Mouse (Mus musculus): ENCODE measurements at regions not wholly inside any gene's neighbourhood (a gene's known extent, or its start where the extent isn't known, plus 50 kb on each side); places are given as distances from the start of the nearest gene placed in this dataset.

GRCm38 (mm10) chr4:31076236-31076635 is 887.7 kb upstream of the Map3k7 start:
- Histone ChIP-seq H3K27me3 (replicated peaks; ENCODE audit: insufficient read depth, low read length) (no peaks in the 10 kb centered on the region), H3K9me3 (ENCODE audit: low read length) (no peaks in the 10 kb centered on the region), H3K4me1 (ENCODE audit: insufficient read depth, low read depth, low read length) (no peaks in the 10 kb centered on the region), H3K4me3 (ENCODE audit: low read depth, low read length) (no peak overlapping the region), H3K4me2 (replicated peaks; ENCODE audit: low read depth, low read length) (no peak overlapping the region), H3K27ac (ENCODE audit: low read length) (no peak overlapping the region), H3K9ac (replicated peaks; ENCODE audit: low read depth) (no peak overlapping the region), H3K36me3 (ENCODE audit: insufficient read depth, low read length) (no peaks in the 10 kb centered on the region)
- TF ChIP-seq EP300 (IDR thresholded peaks at IDR 0.05) = no peak
- TF ChIP-seq CTCF (IDR thresholded peaks at IDR 0.05) = no peak
- 83% methylated on average over 3 of the region's 3 CpGs for WGBS
- ATAC-seq (no peak), DNase-seq (ENCODE audit: low spot score) (no peak)

DNA sequence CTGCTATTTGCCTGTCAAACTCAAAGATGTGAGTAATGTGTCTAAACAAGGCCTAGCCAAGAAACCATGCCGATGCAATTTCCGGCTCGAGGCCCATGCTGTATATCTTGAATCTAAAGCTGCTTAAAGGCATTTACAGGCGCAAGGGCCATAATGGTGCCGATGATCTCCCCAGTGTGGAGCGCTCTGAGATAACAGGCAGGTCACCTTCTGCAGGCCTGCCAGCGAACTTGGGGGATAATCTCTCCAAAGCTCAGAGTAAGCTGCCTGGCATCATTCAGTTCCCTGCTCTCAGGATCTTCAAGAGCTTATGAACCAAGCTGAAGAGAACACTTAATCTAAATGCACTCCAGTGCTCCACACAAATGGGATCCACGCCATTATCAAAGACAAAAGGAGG is 842.3 kb upstream of the Map3k7 start:
- no peak for ATAC-seq
- Histone ChIP-seq H3K36me3 (ENCODE audit: insufficient read depth, low read length) (no peaks in the 10 kb centered on the region), H3K9ac (replicated peaks; ENCODE audit: low read depth) (no peak overlapping the region), H3K27ac (ENCODE audit: low read length) (no peak overlapping the region), H3K9me3 (ENCODE audit: low read length) (no peaks in the 10 kb centered on the region), H3K4me3 (ENCODE audit: low read depth, low read length) (no peak overlapping the region), H3K4me1 (ENCODE audit: insufficient read depth, low read depth, low read length) (no peaks in the 10 kb centered on the region), H3K4me2 (replicated peaks; ENCODE audit: low read depth, low read length) (no peak overlapping the region), H3K27me3 (replicated peaks; ENCODE audit: insufficient read depth, low read length) (no peaks in the 10 kb centered on the region)
- DNase-seq (ENCODE audit: low spot score) = no peak
- 79% methylated on average over 8 of the region's 8 CpGs for WGBS
- no peak for TF ChIP-seq EP300 (IDR thresholded peaks at IDR 0.05)
- TF ChIP-seq CTCF (IDR thresholded peaks at IDR 0.05) = no peak

DNA sequence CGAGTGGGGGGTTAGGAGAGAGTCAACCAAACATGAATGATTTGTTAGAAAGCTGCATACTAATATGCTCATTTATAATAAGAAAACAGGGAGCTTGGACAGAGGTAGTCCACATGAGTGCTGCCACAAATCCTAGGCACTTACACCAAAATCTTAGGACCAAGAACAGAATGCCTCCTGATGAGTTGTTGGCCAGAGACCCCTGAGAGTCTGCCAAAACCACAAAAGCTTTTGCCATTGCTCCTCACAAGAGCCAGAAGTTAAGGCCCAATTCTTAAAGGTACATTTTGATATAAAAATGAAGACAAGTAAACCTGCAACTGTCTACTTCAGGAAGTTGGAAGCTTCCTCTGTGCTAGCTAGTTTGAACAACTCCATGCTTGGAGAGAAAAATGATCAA is 820.7 kb upstream of the Map3k7 start:
- no peaks in the 10 kb centered on the region for H3K36me3 ChIP-seq (ENCODE audit: insufficient read depth, low read length)
- no peak overlapping the region for H3K27ac ChIP-seq (ENCODE audit: low read length)
- H3K27me3 ChIP-seq (replicated peaks; ENCODE audit: insufficient read depth, low read length) = no peaks in the 10 kb centered on the region
- H3K4me3 ChIP-seq (ENCODE audit: low read depth, low read length) = no peak overlapping the region
- no peak for TF ChIP-seq EP300 (IDR thresholded peaks at IDR 0.05)
- no peak for TF ChIP-seq CTCF (IDR thresholded peaks at IDR 0.05)
- H3K4me1 ChIP-seq (ENCODE audit: insufficient read depth, low read depth, low read length) = no peaks in the 10 kb centered on the region
- DNase-seq (ENCODE audit: low spot score) (no peak), ATAC-seq (no peak)
- H3K9ac ChIP-seq (replicated peaks; ENCODE audit: low read depth) = no peak overlapping the region
- no peak overlapping the region for H3K4me2 ChIP-seq (replicated peaks; ENCODE audit: low read depth, low read length)
- 71% methylated on average over 1 of the region's 1 CpGs for WGBS
- H3K9me3 ChIP-seq (ENCODE audit: low read length) = no peaks in the 10 kb centered on the region

GRCm38 (mm10) chr4:31167431-31167830 is 796.5 kb upstream of the Map3k7 start:
- no peaks in the 10 kb centered on the region for H3K9me3 ChIP-seq (ENCODE audit: low read length)
- TF ChIP-seq CTCF (IDR thresholded peaks at IDR 0.05) (no peak), EP300 (IDR thresholded peaks at IDR 0.05) (no peak)
- no peak overlapping the region for H3K4me2 ChIP-seq (replicated peaks; ENCODE audit: low read depth, low read length)
- no peaks in the 10 kb centered on the region for H3K4me1 ChIP-seq (ENCODE audit: insufficient read depth, low read depth, low read length)
- H3K4me3 ChIP-seq (ENCODE audit: low read depth, low read length) = no peak overlapping the region
- ATAC-seq (no peak), DNase-seq (ENCODE audit: low spot score) (no peak)
- no peaks in the 10 kb centered on the region for H3K27me3 ChIP-seq (replicated peaks; ENCODE audit: insufficient read depth, low read length)
- no peaks in the 10 kb centered on the region for H3K36me3 ChIP-seq (ENCODE audit: insufficient read depth, low read length)
- 86% methylated on average over 4 of the region's 4 CpGs for WGBS
- H3K27ac ChIP-seq (ENCODE audit: low read length) = no peak overlapping the region
- H3K9ac ChIP-seq (replicated peaks; ENCODE audit: low read depth) = no peak overlapping the region

DNA sequence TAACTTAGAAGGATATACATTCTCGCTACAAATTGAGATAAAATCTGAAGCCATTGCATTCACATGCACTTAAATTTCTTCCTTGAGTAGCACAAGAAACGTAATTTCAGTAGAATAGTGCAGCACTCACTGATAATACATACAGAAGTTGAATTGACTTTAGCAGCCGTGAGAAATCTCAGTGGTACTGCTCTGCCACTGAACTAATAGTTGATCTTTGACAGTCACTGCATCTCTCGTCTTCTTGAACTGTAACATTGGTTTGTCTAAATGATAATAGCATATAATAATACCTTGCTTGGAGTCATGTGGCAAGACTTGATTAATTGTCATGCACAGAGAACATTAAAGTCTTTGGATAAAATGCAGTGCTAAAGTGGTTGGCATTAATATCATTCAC is 795.5 kb upstream of the Map3k7 start:
- TF ChIP-seq EP300 (IDR thresholded peaks at IDR 0.05) (no peak), CTCF (IDR thresholded peaks at IDR 0.05) (no peak)
- no peak for DNase-seq (ENCODE audit: low spot score)
- Histone ChIP-seq H3K9me3 (ENCODE audit: low read length) (no peaks in the 10 kb centered on the region), H3K4me3 (ENCODE audit: low read depth, low read length) (no peak overlapping the region), H3K27ac (ENCODE audit: low read length) (no peak overlapping the region), H3K27me3 (replicated peaks; ENCODE audit: insufficient read depth, low read length) (no peaks in the 10 kb centered on the region), H3K9ac (replicated peaks; ENCODE audit: low read depth) (no peak overlapping the region), H3K36me3 (ENCODE audit: insufficient read depth, low read length) (no peaks in the 10 kb centered on the region), H3K4me2 (replicated peaks; ENCODE audit: low read depth, low read length) (no peak overlapping the region), H3K4me1 (ENCODE audit: insufficient read depth, low read depth, low read length) (no peaks in the 10 kb centered on the region)
- 69% methylated on average over 4 of the region's 4 CpGs for WGBS
- no peak for ATAC-seq

DNA sequence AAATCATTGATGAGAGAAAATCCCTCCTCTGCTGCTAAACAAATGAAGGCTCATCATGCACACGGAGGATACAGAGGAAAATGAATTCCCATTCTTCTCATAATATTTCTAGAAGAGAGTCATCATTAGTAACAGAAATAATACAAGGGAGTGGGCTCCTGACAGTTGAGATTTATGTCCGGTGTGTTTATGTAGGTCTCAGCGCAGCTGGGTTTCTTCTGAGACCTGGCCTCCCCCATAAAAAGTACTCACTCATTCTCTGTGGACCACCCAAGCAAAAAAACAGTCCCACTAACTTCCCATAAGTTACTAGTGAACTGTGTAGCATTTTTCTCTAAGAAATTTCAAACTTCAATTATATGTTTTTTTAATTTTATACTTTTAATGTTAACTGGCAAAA is 792.7 kb upstream of the Map3k7 start:
- Histone ChIP-seq H3K27ac (ENCODE audit: low read length) (no peak overlapping the region), H3K9me3 (ENCODE audit: low read length) (no peaks in the 10 kb centered on the region), H3K27me3 (replicated peaks; ENCODE audit: insufficient read depth, low read length) (no peaks in the 10 kb centered on the region), H3K4me3 (ENCODE audit: low read depth, low read length) (no peak overlapping the region), H3K4me1 (ENCODE audit: insufficient read depth, low read depth, low read length) (no peaks in the 10 kb centered on the region), H3K4me2 (replicated peaks; ENCODE audit: low read depth, low read length) (no peak overlapping the region), H3K9ac (replicated peaks; ENCODE audit: low read depth) (no peak overlapping the region), H3K36me3 (ENCODE audit: insufficient read depth, low read length) (no peaks in the 10 kb centered on the region)
- 50% methylated on average over 3 of the region's 3 CpGs for WGBS
- no peak for ATAC-seq
- TF ChIP-seq CTCF (IDR thresholded peaks at IDR 0.05) (no peak), EP300 (IDR thresholded peaks at IDR 0.05) (no peak)
- no peak for DNase-seq (ENCODE audit: low spot score)

DNA sequence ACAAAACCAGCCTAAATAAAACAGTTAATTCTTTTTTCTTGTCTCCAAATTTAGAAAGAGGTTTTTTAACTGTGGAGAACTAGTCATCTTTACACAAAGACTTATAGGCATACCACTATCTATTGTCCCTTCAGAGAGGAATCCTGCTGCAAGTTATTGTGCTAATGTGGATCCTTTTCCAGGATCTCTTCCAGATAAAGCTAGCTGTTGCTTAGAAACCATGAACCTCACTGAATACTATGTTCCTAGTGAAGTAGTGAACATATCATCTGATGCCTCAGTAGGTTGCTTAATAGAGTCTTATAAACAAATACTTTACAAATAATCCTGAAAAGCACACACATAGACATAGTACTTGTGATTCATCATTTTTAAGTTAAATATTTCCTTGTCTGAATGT is 766.0 kb upstream of the Map3k7 start:
- Histone ChIP-seq H3K4me1 (ENCODE audit: insufficient read depth, low read depth, low read length) (no peaks in the 10 kb centered on the region), H3K9me3 (ENCODE audit: low read length) (no peaks in the 10 kb centered on the region), H3K36me3 (ENCODE audit: insufficient read depth, low read length) (no peaks in the 10 kb centered on the region), H3K4me3 (ENCODE audit: low read depth, low read length) (no peak overlapping the region), H3K27ac (ENCODE audit: low read length) (no peak overlapping the region), H3K9ac (replicated peaks; ENCODE audit: low read depth) (no peak overlapping the region), H3K27me3 (replicated peaks; ENCODE audit: insufficient read depth, low read length) (no peaks in the 10 kb centered on the region), H3K4me2 (replicated peaks; ENCODE audit: low read depth, low read length) (no peak overlapping the region)
- no peak for DNase-seq (ENCODE audit: low spot score)
- no peak for ATAC-seq
- no peak for TF ChIP-seq EP300 (IDR thresholded peaks at IDR 0.05)

All from lung, postnatal 0 days (tissue).